Mouse (Mus musculus) layer of hippocampus, adult 18-20 months (tissue): ENCODE measurements at regions not wholly inside any gene's neighbourhood (a gene's known extent, or its start where the extent isn't known, plus 50 kb on each side); places are given as distances from the start of the nearest gene placed in this dataset.

Experiments
- DNase-seq, 2 experiments: peaks; one replicate each; pipeline ENCODE4 v3.0.0; 2022; ENCODE audit warnings: low spot score in 2 of 2

GRCm38 (mm10) chr11:18067676-18068075 is 114.0 kb upstream of the Etaa1 start:
- DNase-seq, result no peak

GRCm38 (mm10) chr11:18041589-18041988 is 87.9 kb upstream of the Etaa1 start:
- DNase-seq, result no peak

GRCm38 (mm10) chr11:18031049-18031448 is 77.4 kb upstream of the Etaa1 start:
- DNase-seq, result no peak

- DNase-seq, result no peak
These were observed 68.4 kb upstream of the Etaa1 start for GRCm38 (mm10) chr11:18022065-18022464.

DNA sequence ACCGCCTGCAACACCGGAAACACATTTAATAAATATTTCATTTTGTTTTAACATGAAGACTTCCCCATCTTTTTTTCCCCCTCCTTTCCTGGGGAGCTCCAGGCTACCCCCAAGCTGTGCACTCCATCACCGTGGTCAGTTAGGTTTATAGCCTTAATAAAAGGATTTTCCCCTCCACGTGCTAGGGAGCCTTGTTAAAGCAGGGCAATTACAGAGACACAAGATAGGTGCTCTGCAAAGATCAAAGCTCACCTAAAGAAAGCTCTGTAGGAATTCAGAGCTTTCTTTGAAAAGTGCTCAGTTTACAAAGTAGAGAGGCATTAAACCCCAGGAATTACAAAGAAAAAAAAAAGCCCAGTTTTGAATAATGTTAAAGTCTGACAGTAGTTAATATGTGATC is 61.6 kb upstream of the Etaa1 start:
- DNase-seq, result no peak

DNA sequence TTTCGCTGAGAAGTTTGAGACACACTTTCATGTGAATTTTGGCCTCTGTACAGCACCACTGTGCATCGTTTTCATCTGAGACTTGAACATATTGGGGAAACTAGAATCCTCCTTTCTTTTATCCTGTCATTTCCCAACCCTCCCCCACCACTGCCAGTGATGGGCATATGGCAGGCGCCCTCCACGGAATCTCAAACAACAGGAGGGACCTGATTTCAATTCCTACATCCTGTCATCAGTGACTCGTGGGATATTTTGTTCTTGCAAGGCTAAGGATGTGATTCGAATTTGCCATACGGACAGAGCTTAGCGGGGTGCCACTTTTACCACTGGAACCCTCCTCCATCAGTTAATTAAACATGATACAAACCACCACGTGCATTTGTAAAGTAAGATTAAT is 60.9 kb upstream of the Etaa1 start:
- DNase-seq, result peak; percentile 8 to 22

- DNase-seq, result no peak
These were observed 58.4 kb upstream of the Etaa1 start for GRCm38 (mm10) chr11:18012085-18012484.

DNA sequence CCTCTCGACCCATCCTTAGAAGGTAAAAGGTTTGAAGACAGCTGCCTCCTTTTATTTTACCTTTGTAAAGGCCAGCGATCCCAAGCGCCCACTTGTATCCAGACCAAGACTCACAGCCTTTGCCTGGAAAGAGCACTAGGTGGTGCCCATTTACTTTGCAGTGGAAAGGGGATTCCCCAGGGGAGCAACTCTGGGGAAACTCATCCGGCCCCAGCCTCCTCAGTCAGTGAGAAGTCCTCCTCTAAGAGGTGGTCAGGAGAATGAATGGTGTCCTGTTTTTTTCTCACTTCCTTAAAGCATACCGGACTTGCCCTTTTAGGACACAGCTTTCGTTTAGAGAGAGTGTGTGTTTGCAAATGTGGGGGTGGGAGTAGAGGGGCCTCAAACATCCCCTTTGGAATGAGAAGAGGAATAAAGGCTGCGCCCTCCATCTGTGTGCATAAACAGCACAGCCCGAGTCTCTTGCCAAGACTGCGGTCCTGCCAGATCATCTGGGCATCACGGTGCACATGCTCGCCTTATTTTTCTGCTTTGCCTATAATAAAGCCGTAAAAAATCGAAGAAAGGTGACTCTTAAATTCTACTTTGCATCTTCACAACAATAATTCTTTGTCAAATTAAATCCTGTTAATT is 57.5 kb upstream of the Etaa1 start:
- DNase-seq, result peak in 1 of 2 experiments; percentile 13

DNA sequence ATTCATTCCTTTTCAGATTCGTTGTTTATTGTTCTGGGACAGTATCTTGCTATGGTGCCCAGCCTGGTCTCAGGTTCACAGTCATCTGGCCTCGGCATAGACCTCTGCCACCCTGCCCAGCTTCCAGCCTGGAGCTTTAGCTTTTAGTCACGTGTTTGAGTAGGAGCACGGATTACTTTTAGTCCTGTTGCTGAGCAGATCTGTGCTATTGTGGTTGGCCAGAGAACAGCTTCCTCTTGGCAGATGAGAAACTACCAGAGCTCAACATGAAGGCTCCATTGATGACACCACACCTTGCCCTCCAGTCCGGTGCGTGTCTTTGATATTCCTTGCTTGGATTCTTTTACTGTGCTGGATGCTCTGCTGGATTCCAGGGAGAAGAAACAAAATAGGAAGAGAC is 54.5 kb upstream of the Etaa1 start:
- DNase-seq, result no peak
